Mouse (Mus musculus) thymus, adult 2 months (tissue): Measurements from ENCODE around the gene Olfr199.
"Not testable (repeated sequence)": the region's sequence is repeated elsewhere in the genome, so short reads cannot be mapped to it uniquely, and the experiment has no call there.

Experiments
- CTCF ChIP-seq: fragments of 200-500 bp; IDR thresholded peaks from 2 replicates; pipeline ENCODE4 v1.5.1; 2012; ENCODE audit warnings: mild to moderate bottlenecking, control low read depth, low read length, moderate library complexity, borderline replicate concordance; ENCODE audit not compliant: control insufficient read depth, poor library complexity, insufficient read depth; ENCODE audit errors: extremely low read depth
- POLR2A ChIP-seq: fragments of 200-500 bp; IDR thresholded peaks from 2 replicates; pipeline ENCODE4 v1.6.1; 2012; ENCODE audit warnings: mild to moderate bottlenecking, low read length, control low read depth, moderate library complexity; ENCODE audit not compliant: control insufficient read depth, poor library complexity, insufficient read depth; ENCODE audit errors: extremely low read depth

DNA sequence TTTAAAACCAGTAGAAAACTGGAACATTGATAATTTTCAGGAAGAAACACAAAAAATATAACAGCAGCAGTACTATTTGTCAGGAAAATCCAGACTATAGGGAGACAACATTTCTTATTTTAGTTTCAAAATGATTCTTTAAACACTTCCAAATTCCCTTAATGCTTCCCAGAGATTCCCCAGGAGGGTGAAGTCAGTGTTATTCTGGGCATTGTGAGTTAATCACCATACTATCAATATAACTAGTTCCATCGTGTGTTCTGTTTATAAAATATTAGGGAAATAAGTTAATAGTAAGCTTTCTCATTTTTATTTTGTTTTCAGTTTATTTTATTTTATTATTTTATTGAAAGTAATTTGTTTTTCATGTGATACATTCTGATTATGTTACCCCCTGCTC is 16.1 kb downstream of the Olfr199 start, which contains the start of gene Olfr198:
- TF ChIP-seq POLR2A, CTCF: not testable (repeated sequence)
